Mouse (Mus musculus) olfactory bulb, adult 2 months (tissue): ENCODE measurements at regions not wholly inside any gene's neighbourhood (a gene's known extent, or its start where the extent isn't known, plus 50 kb on each side); places are given as distances from the start of the nearest gene placed in this dataset.

ENCODE experiments used
- CTCF ChIP-seq: fragments of 200-500 bp; IDR thresholded peaks from 2 replicates; pipeline ENCODE4 v1.5.1; 2012; ENCODE audit warnings: low read depth, mild to moderate bottlenecking, low read length, moderate library complexity; ENCODE audit not compliant: insufficient read depth
- POLR2A ChIP-seq: fragments of 200-500 bp; IDR thresholded peaks from 2 replicates; pipeline ENCODE4 v1.6.1; 2012; ENCODE audit warnings: mild to moderate bottlenecking, low read depth, low read length, moderate library complexity; ENCODE audit not compliant: insufficient read depth

GRCm38 (mm10) chr5:77748933-77749332 is 341.1 kb upstream of the Igfbp7 start:
- TF ChIP-seq CTCF (no peak), POLR2A (no peak)
